Mouse (Mus musculus): ENCODE measurements at regions not wholly inside any gene's neighbourhood (a gene's known extent, or its start where the extent isn't known, plus 50 kb on each side); places are given as distances from the start of the nearest gene placed in this dataset.

- in situ Hi-C loops (cut with MboI; ENCODE audit: low pct_ligation_motif_present, low pct_unique_long_range_greater_than_20kb, low sequenced_read_pairs) = no loop called here
- Histone ChIP-seq H3K27ac (ENCODE audit: insufficient read depth, low read depth) (no peak overlapping the region), H3K4me3 (replicated peaks in 1 of 3; ENCODE audit: low read depth in 2 of 3, low read length in 2 of 3, poor library complexity in 1 of 3) (no peak overlapping the region), H3K36me3 (replicated peaks in 1 of 2; ENCODE audit: control insufficient read depth in 1 of 2, insufficient read depth in 1 of 2, low read length in 1 of 2) (no peaks in the 10 kb centered on the region), H3K9ac (ENCODE audit: insufficient read depth, low read depth) (no peak overlapping the region), H3K4me2 (ENCODE audit: insufficient read depth, low read depth, poor library complexity, severe bottlenecking) (no peak overlapping the region), H3K4me1 (ENCODE audit: control insufficient read depth in 1 of 2, insufficient read depth in 2 of 2) (no peaks in the 10 kb centered on the region), H3K9me3 (replicated peaks; ENCODE audit: low read length) (no peaks in the 10 kb centered on the region), H3K27me3 (replicated peaks) (no peaks in the 10 kb centered on the region), H3K79me2 (replicated peaks; ENCODE audit: control insufficient read depth, extremely low read depth, insufficient read depth, poor library complexity, severe bottlenecking) (no peaks in the 10 kb centered on the region)
- TF ChIP-seq PAX5 (IDR thresholded peaks at IDR 0.05; ENCODE audit: low read length) (no peak), HCFC1 (IDR thresholded peaks at IDR 0.05; ENCODE audit: low read depth, low read length) (no peak), SMC3 (IDR thresholded peaks at IDR 0.05; ENCODE audit: low read depth, low read length) (no peak), MEF2A (IDR thresholded peaks at IDR 0.05; ENCODE audit: borderline replicate concordance, low read depth, low read length) (no peak), MXI1 (IDR thresholded peaks at IDR 0.05; ENCODE audit: low read depth, low read length) (no peak), ZNF384 (IDR thresholded peaks at IDR 0.05; ENCODE audit: low read depth, low read length) (no peak), KAT2A (IDR thresholded peaks at IDR 0.05; ENCODE audit: insufficient replicate concordance, low read length) (no peak), CHD1 (IDR thresholded peaks at IDR 0.05; ENCODE audit: low read depth, low read length) (no peak), TBP (conservative IDR thresholded peaks at IDR 0.05; ENCODE audit: low read depth, low read length) (no peak), GABPA (IDR thresholded peaks at IDR 0.05; ENCODE audit: insufficient replicate concordance, low read depth, low read length) (no peak), MYC (IDR thresholded peaks at IDR 0.05; ENCODE audit: low read depth, low read length) (no peak), TCF12 (IDR thresholded peaks at IDR 0.05; ENCODE audit: low read depth, low read length) (no peak), MAX (IDR thresholded peaks at IDR 0.05; ENCODE audit: low read length) (no peak), CHD2 (IDR thresholded peaks at IDR 0.05; ENCODE audit: low read length) (no peak), USF2 (conservative IDR thresholded peaks at IDR 0.05; ENCODE audit: low read depth, low read length) (no peak), ELF1 (IDR thresholded peaks at IDR 0.05; ENCODE audit: low read depth, low read length) (no peak)
- dilution Hi-C loops (cut with MboI; ENCODE audit: extremely low pct_ligation_motif_present, extremely low pct_unique_long_range_greater_than_20kb, low sequenced_read_pairs) = no loop called here
- no peak for DNase-seq (ENCODE audit: extremely low read depth)
Observed at GRCm38 (mm10) chr5:41943399-41943798, 99.3 kb upstream of the Bod1l start.

GRCm38 (mm10) chr5:41942131-41942530 is 98.0 kb upstream of the Bod1l start:
- in situ Hi-C loops (cut with MboI; ENCODE audit: low pct_ligation_motif_present, low pct_unique_long_range_greater_than_20kb, low sequenced_read_pairs) (no loop called here), dilution Hi-C loops (cut with MboI; ENCODE audit: extremely low pct_ligation_motif_present, extremely low pct_unique_long_range_greater_than_20kb, low sequenced_read_pairs) (no loop called here)
- no peak overlapping the region for H3K9ac ChIP-seq (ENCODE audit: insufficient read depth, low read depth)
- no peaks in the 10 kb centered on the region for H3K9me3 ChIP-seq (replicated peaks; ENCODE audit: low read length)
- no peaks in the 10 kb centered on the region for H3K4me1 ChIP-seq (ENCODE audit: control insufficient read depth in 1 of 2, insufficient read depth in 2 of 2)
- no peaks in the 10 kb centered on the region for H3K27me3 ChIP-seq (replicated peaks)
- TF ChIP-seq POLR2A (IDR thresholded peaks at IDR 0.05; ENCODE audit: low read depth, low read length) (no peak), MXI1 (IDR thresholded peaks at IDR 0.05; ENCODE audit: low read depth, low read length) (no peak), TBP (conservative IDR thresholded peaks at IDR 0.05; ENCODE audit: low read depth, low read length) (no peak), HCFC1 (IDR thresholded peaks at IDR 0.05; ENCODE audit: low read depth, low read length) (no peak), POLR2AphosphoS2 (IDR thresholded peaks at IDR 0.05; ENCODE audit: low read depth, low read length) (no peak), MEF2A (IDR thresholded peaks at IDR 0.05; ENCODE audit: borderline replicate concordance, low read depth, low read length) (no peak), EP300 (IDR thresholded peaks at IDR 0.05; ENCODE audit: low read length) (no peak), ZC3H11A (IDR thresholded peaks at IDR 0.05; ENCODE audit: low read depth, low read length) (no peak), ZMIZ1 (IDR thresholded peaks at IDR 0.05; ENCODE audit: low read depth, low read length) (no peak), PAX5 (IDR thresholded peaks at IDR 0.05; ENCODE audit: low read length) (no peak), GABPA (IDR thresholded peaks at IDR 0.05; ENCODE audit: insufficient replicate concordance, low read depth, low read length) (no peak), UBTF (IDR thresholded peaks at IDR 0.05; ENCODE audit: low read depth, low read length) (no peak), NRF1 (IDR thresholded peaks at IDR 0.05; ENCODE audit: low read depth, low read length) (no peak), E2F4 (IDR thresholded peaks at IDR 0.05; ENCODE audit: insufficient replicate concordance, low read depth, low read length) (no peak), MAX (IDR thresholded peaks at IDR 0.05; ENCODE audit: low read length) (no peak), SIN3A (IDR thresholded peaks at IDR 0.05; ENCODE audit: low read length) (no peak), MAZ (IDR thresholded peaks at IDR 0.05; ENCODE audit: low read depth, low read length) (no peak), MYC (IDR thresholded peaks at IDR 0.05; ENCODE audit: low read depth, low read length) (no peak), SMC3 (IDR thresholded peaks at IDR 0.05; ENCODE audit: low read depth, low read length) (no peak)
- DNase-seq (ENCODE audit: extremely low read depth) = no peak
- H3K27ac ChIP-seq (ENCODE audit: insufficient read depth, low read depth) = no peak overlapping the region
- no peaks in the 10 kb centered on the region for H3K36me3 ChIP-seq (replicated peaks in 1 of 2; ENCODE audit: control insufficient read depth in 1 of 2, insufficient read depth in 1 of 2, low read length in 1 of 2)
- no peak overlapping the region for H3K4me3 ChIP-seq (replicated peaks in 1 of 3; ENCODE audit: low read depth in 2 of 3, low read length in 2 of 3, poor library complexity in 1 of 3)
- no peak overlapping the region for H3K4me2 ChIP-seq (ENCODE audit: insufficient read depth, low read depth, poor library complexity, severe bottlenecking)
- no peaks in the 10 kb centered on the region for H3K79me2 ChIP-seq (replicated peaks; ENCODE audit: control insufficient read depth, extremely low read depth, insufficient read depth, poor library complexity, severe bottlenecking)

Data from CH12.LX (cell line).